9 mouse cellular contexts compared by ENCODE assay signal in the genomic region with DNA sequence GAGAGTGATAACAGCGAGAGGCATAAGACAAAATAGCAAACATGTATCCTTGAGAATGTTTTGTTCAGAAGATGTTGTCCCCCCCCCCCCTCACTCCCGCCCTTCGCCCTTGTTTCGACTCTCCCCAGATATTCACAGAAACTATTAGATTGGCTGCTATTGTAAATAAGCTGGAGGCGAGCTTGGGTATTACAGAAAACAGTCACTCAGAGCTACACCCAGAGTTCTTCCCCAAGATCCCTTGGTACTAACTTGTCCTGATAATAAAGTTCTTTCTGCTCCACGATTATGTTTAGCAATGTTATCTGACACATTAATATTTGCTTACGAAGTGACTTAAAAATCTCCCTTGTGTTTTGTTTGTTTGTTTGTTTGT. TPM values are rescaled to one million over a fixed set of nuclear protein-coding genes. Genes with fewer than 3 reads are reported as not detected.
DNase-seq lines count a peak whose midpoint lies in the region; ATAC-seq and TF ChIP-seq lines count a peak whose summit lies in the region.
"Had no signal": no experiment of that assay in that cellular context is flagged by ENCODE, and none has a peak within 500 bp of the region (broad histone marks: within the 10 kb centered on the region; RNA-seq: fewer than 3 reads in every experiment).

No protein-coding gene starts in this region.

- H3K9ac ChIP-seq in kidney, embryonic 15.5 days = 0 out of 2 replicates have a peak overlapping the region, but pooled peaks have one; percentile 23
- peak overlapping the region; percentile 55 for H3K9ac ChIP-seq in embryonic facial prominence, embryonic 14.5 days (ENCODE audit: low read depth, low read length)
- no peak overlapping the region for H3K9ac ChIP-seq in intestine, postnatal 0 days (ENCODE audit: low read depth, low read length)
- peak overlapping the region; percentile 51; the same call in 1 of the 2 replicates for H3K9ac ChIP-seq in midbrain, postnatal 0 days (replicated peaks; ENCODE audit: low read length, poor library complexity, severe bottlenecking)

- peak overlapping the region; percentile 80 for H3K4me2 ChIP-seq in kidney, embryonic 15.5 days
- peak overlapping the region; percentile 63 for H3K4me2 ChIP-seq in embryonic facial prominence, embryonic 14.5 days (ENCODE audit: low read depth, low read length)
- H3K4me2 ChIP-seq in intestine, postnatal 0 days (replicated peaks; ENCODE audit: low read depth) = peak overlapping the region; percentile 66
- H3K4me2 ChIP-seq in midbrain, postnatal 0 days (ENCODE audit: low read depth, low read length, poor library complexity, severe bottlenecking) = peak overlapping the region; percentile 83

- no peaks in the 10 kb centered on the region for H3K9me3 ChIP-seq in kidney, embryonic 15.5 days (replicated peaks)
- H3K9me3 ChIP-seq in embryonic facial prominence, embryonic 14.5 days (ENCODE audit: control insufficient read depth, low read length) = no peaks in the 10 kb centered on the region
- no peaks in the 10 kb centered on the region for H3K9me3 ChIP-seq in intestine, postnatal 0 days (ENCODE audit: control insufficient read depth)
- H3K9me3 ChIP-seq in midbrain, postnatal 0 days (ENCODE audit: low read length) = no peaks in the 10 kb centered on the region

- no peak for TF ChIP-seq CTCF in intestine, postnatal 0 days (IDR thresholded peaks at IDR 0.05; ENCODE audit: low read depth)
- TF ChIP-seq CTCF in midbrain, postnatal 0 days (IDR thresholded peaks at IDR 0.05) = no peak

- 13% methylated on average over 7 of the region's 7 CpGs for WGBS in kidney, embryonic 15.5 days
- WGBS in embryonic facial prominence, embryonic 14.5 days = 10% methylated on average over 7 of the region's 7 CpGs
- 13% methylated on average over 7 of the region's 7 CpGs for WGBS in intestine, postnatal 0 days
- WGBS in midbrain, postnatal 0 days = 10% methylated on average over 7 of the region's 7 CpGs

- H3K4me3 ChIP-seq in kidney, embryonic 15.5 days (replicated peaks) = peak overlapping the region; percentile 48
- peak overlapping the region; percentile 45 for H3K4me3 ChIP-seq in embryonic facial prominence, embryonic 14.5 days (ENCODE audit: low read depth, low read length)
- peak overlapping the region; percentile 40 for H3K4me3 ChIP-seq in intestine, postnatal 0 days (ENCODE audit: low read depth, low read length)
- peak overlapping the region; percentile 52 for H3K4me3 ChIP-seq in midbrain, postnatal 0 days (ENCODE audit: low read depth, low read length)

- 0 out of 2 replicates have a peak, but pooled peaks cover 5% of the 10 kb centered on the region for H3K27me3 ChIP-seq in kidney, embryonic 15.5 days
- no peaks in the 10 kb centered on the region for H3K27me3 ChIP-seq in embryonic facial prominence, embryonic 14.5 days (replicated peaks; ENCODE audit: control insufficient read depth, insufficient read depth, low read length)
- no peaks in the 10 kb centered on the region for H3K27me3 ChIP-seq in intestine, postnatal 0 days (replicated peaks; ENCODE audit: control insufficient read depth, insufficient read depth, low read length)
- H3K27me3 ChIP-seq in midbrain, postnatal 0 days (ENCODE audit: insufficient read depth, low read length) = no peaks in the 10 kb centered on the region

- H3K36me3 ChIP-seq in kidney, embryonic 15.5 days = no peaks in the 10 kb centered on the region
- H3K36me3 ChIP-seq in embryonic facial prominence, embryonic 14.5 days (ENCODE audit: control insufficient read depth, insufficient read depth, low read length) = no peaks in the 10 kb centered on the region
- no peaks in the 10 kb centered on the region for H3K36me3 ChIP-seq in intestine, postnatal 0 days (ENCODE audit: control insufficient read depth, insufficient read depth)
- no peaks in the 10 kb centered on the region for H3K36me3 ChIP-seq in midbrain, postnatal 0 days (ENCODE audit: insufficient read depth, low read length)

- DNase-seq in kidney, postnatal 10 days = no peak
- DNase-seq in embryonic facial prominence, embryonic 14.5 days (ENCODE audit: low spot score) = peak; percentile 17
- DNase-seq in midbrain, postnatal 0 days (ENCODE audit: low spot score) = no peak
- DNase-seq in spleen, adult 12 weeks (ENCODE audit: low spot score) = no peak
- DNase-seq in urinary bladder, postnatal 4 days (ENCODE audit: low spot score in 2 of 2) = no peak

- peak overlapping the region; percentile 88 for H3K27ac ChIP-seq in kidney, embryonic 15.5 days
- peak overlapping the region; percentile 83 for H3K27ac ChIP-seq in embryonic facial prominence, embryonic 14.5 days (replicated peaks; ENCODE audit: low read depth, low read length)
- H3K27ac ChIP-seq in intestine, postnatal 0 days (ENCODE audit: low read depth, low read length) = no peak overlapping the region
- H3K27ac ChIP-seq in midbrain, postnatal 0 days (ENCODE audit: low read depth, low read length) = peak overlapping the region; percentile 70

- H3K4me1 ChIP-seq in kidney, embryonic 15.5 days = peaks cover 14% of the 10 kb centered on the region
- H3K4me1 ChIP-seq in embryonic facial prominence, embryonic 14.5 days (ENCODE audit: control insufficient read depth, insufficient read depth, low read length) = 0 out of 2 replicates have a peak, but pooled peaks cover 6% of the 10 kb centered on the region
- no peaks in the 10 kb centered on the region for H3K4me1 ChIP-seq in intestine, postnatal 0 days (replicated peaks; ENCODE audit: control insufficient read depth, insufficient read depth, low read length)
- peaks cover 4% of the 10 kb centered on the region; the same call in 1 of the 2 replicates for H3K4me1 ChIP-seq in midbrain, postnatal 0 days (ENCODE audit: insufficient read depth, low read length)

- peak; percentile 57 for ATAC-seq in kidney, embryonic 15.5 days (replicated peaks; ENCODE audit: low FRiP score)
- peak; percentile 53 for ATAC-seq in embryonic facial prominence, embryonic 14.5 days (ENCODE audit: low read depth)
- ATAC-seq in intestine, postnatal 0 days = no peak
- no peak for ATAC-seq in midbrain, postnatal 0 days (ENCODE audit: low FRiP score)
- no peak for ATAC-seq in activated CD4-positive, CD25-positive, alpha-beta regulatory T cell, adult 4 months
- ATAC-seq: inflammation-experienced regulatory T-cells, adult 6 months had no signal

RNA-seq across cellular contexts. Expression of a gene that starts 0.6 kb away (rescaled TPM):
- polyA plus RNA-seq in kidney, embryonic 15.5 days (2015; fragmentation: Nextera tagmentation; extraction: Ambion mirVana) = 3.4 TPM in 2 replicates
- polyA plus RNA-seq in embryonic facial prominence, embryonic 14.5 days (2014; fragmentation: Nextera tagmentation; extraction: Ambion mirVana) = 4.3 and 4.8 TPM in 2 replicates
- polyA plus RNA-seq in intestine, postnatal 0 days (2015; fragmentation: Nextera tagmentation; extraction: Ambion mirVana) = 0.53 and 0.58 TPM in 2 replicates
- total RNA-seq in midbrain, postnatal 0 days (2014; rRNA removed) = 7.2 and 9.4 TPM in 2 replicates
- polyA plus RNA-seq in midbrain, postnatal 0 days (2015; fragmentation: Nextera tagmentation; extraction: Ambion mirVana) = 4.9 and 5.9 TPM in 2 replicates
- under 1 TPM in 1 of 2 experiments, not detected in 1; 0.16 TPM for polyA plus RNA-seq in activated CD4-positive, CD25-positive, alpha-beta regulatory T cell, adult 4 months (2017; shearing (Covaris generic))

RNA-seq across cellular contexts. Expression of a gene that starts 7.1 kb away (rescaled TPM):
- polyA plus RNA-seq in kidney, embryonic 15.5 days (2015; fragmentation: Nextera tagmentation; extraction: Ambion mirVana) = 0.10 TPM in 1 of 2 replicates, not detected in the other
- not detected in 2 replicates for polyA plus RNA-seq in embryonic facial prominence, embryonic 14.5 days (2014; fragmentation: Nextera tagmentation; extraction: Ambion mirVana)
- not detected in 2 replicates for polyA plus RNA-seq in intestine, postnatal 0 days (2015; fragmentation: Nextera tagmentation; extraction: Ambion mirVana)
- total RNA-seq in midbrain, postnatal 0 days (2014; rRNA removed) = 0.05 and 0.28 TPM in 2 replicates
- polyA plus RNA-seq in midbrain, postnatal 0 days (2015; fragmentation: Nextera tagmentation; extraction: Ambion mirVana) = 0.22 TPM in 1 of 2 replicates, not detected in the other
- not detected for polyA plus RNA-seq in activated CD4-positive, CD25-positive, alpha-beta regulatory T cell, adult 4 months (2017; shearing (Covaris generic))
- polyA plus RNA-seq: inflammation-experienced regulatory T-cells, adult 6 months had no signal

Comparison
In these comparisons a context has a peak if more than half of its experiments do, and no peak if none do; other contexts are left out.
1. ATAC-seq: peak in kidney, embryonic 15.5 days (single experiment) and embryonic facial prominence, embryonic 14.5 days (single experiment); none in intestine, postnatal 0 days (single experiment), midbrain, postnatal 0 days (single experiment) and activated CD4-positive, CD25-positive, alpha-beta regulatory T cell, adult 4 months (single experiment).
2. Peak in every context shown above with its lines, with median percentiles within 50 percentile points of each other: H3K4me2 ChIP-seq and H3K4me3 ChIP-seq.